Mouse (Mus musculus) small intestine, adult 10 weeks (tissue): Measurements from ENCODE around the gene Sh2d7. TPM values are rescaled to one million over a fixed set of nuclear protein-coding genes. Genes with fewer than 3 reads are reported as not detected.

ENCODE experiments used
- polyA plus RNA-seq: library from polyadenylated mRNA; stranded (reverse); fragments of 350-450 nt; fragmentation: Illumina TruSeq; extraction: RNeasy Lipid Tissue Mini Kit (QIAGEN cat#74804); gene quantifications from one replicate; pipeline ENCODE4 v1.2.3, GENCODE M21; 2014; ENCODE audit warnings: low replicate concordance

Sh2d7 gene
- polyA plus RNA-seq: 1.2 TPM

GRCm38 (mm10) chr9:54538684-54539083 lies at the start of gene Sh2d7:
Gene Sh2d7 (plus strand): TSS chr9:54538984.

GRCm38 (mm10) chr9:54501453-54502110 lies 37.2 kb upstream of the Sh2d7 start, which contains the start of gene Dmxl2:
Gene Dmxl2 (minus strand): TSS chr9:54501626.

GRCm38 (mm10) chr9:54559771-54560471 lies 21.1 kb downstream of the Sh2d7 start, which contains the start of gene Cib2:
Gene Cib2 (minus strand): TSS chr9:54560218.

GRCm38 (mm10) chr9:54586199-54587061 lies 47.6 kb downstream of the Sh2d7 start, which contains the start of gene Idh3a:
Gene Idh3a (plus strand): TSS chr9:54586334.

Other genes with a start within 250 kb of the Sh2d7 start
- gene Dmxl2, start 37.4 kb upstream of the Sh2d7 start, polyA plus RNA-seq: 6.5 TPM
- not detected for gene Cib2, start 21.2 kb downstream of the Sh2d7 start, polyA plus RNA-seq
- gene Idh3a, start 47.4 kb downstream of the Sh2d7 start, polyA plus RNA-seq: 420 TPM
- gene Acsbg1, start 122.9 kb downstream of the Sh2d7 start, polyA plus RNA-seq: not detected
- 8.9 TPM for gene Dnaja4, start 159.9 kb downstream of the Sh2d7 start, polyA plus RNA-seq
- gene Wdr61, start 195.5 kb downstream of the Sh2d7 start, polyA plus RNA-seq: 64.7 TPM
- not detected for gene Crabp1, start 225.8 kb downstream of the Sh2d7 start, polyA plus RNA-seq